Mouse (Mus musculus) heart, postnatal 0 days (tissue): ENCODE data around the gene Lcmt1. TPM values are rescaled to one million over a fixed set of nuclear protein-coding genes. Genes with fewer than 3 reads are reported as not detected.
A peak's percentile ranks its signal among the peaks of the same experiment; 100 is the strongest.

Experiments used
- ATAC-seq: fragments of 200-750 bp; cut with Nextera tagmentation; 2 replicates; pipeline ENCODE4 v1.8.0; 2017; ENCODE audit warnings: low read depth, moderate number of reproducible peaks, moderate library complexity; ENCODE audit not compliant: insufficient read depth
- DNase-seq: peaks from one replicate; pipeline ENCODE4 v3.0.0-alpha.2; 2016; ENCODE audit warnings: low spot score
- H3K27ac ChIP-seq: fragments of 300-500 bp; sonication (generic); 2 replicates; pipeline ENCODE4 v1.5.1; 2014; ENCODE audit warnings: low read depth, mild to moderate bottlenecking
- H3K27me3 ChIP-seq: fragments of 300-500 bp; sonication (generic); 2 replicates; pipeline ENCODE4 v1.6.1; 2014; ENCODE audit warnings: low read length, mixed read lengths; ENCODE audit not compliant: control insufficient read depth, insufficient read depth
- H3K36me3 ChIP-seq: fragments of 300-500 bp; sonication (generic); replicated peaks from 2 replicates; pipeline ENCODE4 v1.6.1; 2014; ENCODE audit warnings: low read length, mixed read lengths; ENCODE audit not compliant: control insufficient read depth, insufficient read depth
- H3K4me1 ChIP-seq: fragments of 300-500 bp; sonication (generic); 2 replicates; pipeline ENCODE4 v1.6.1; 2014; ENCODE audit warnings: antibody characterized with exemption; ENCODE audit not compliant: control insufficient read depth, insufficient read depth
- H3K4me2 ChIP-seq: fragments of 300-500 bp; sonication (generic); 2 replicates; pipeline ENCODE4 v1.6.1; 2014; ENCODE audit warnings: low read depth, mild to moderate bottlenecking, low read length, moderate library complexity
- H3K4me3 ChIP-seq: fragments of 300-500 bp; sonication (generic); 2 replicates; pipeline ENCODE4 v1.5.1; 2014; ENCODE audit warnings: low read depth, low read length
- H3K9ac ChIP-seq: fragments of 300-500 bp; sonication (generic); replicated peaks from 2 replicates; pipeline ENCODE4 v1.6.1; 2014; ENCODE audit warnings: low read depth, low read length, mixed read lengths
- H3K9me3 ChIP-seq: fragments of 300-500 bp; sonication (generic); replicated peaks from 2 replicates; pipeline ENCODE4 v1.6.1; 2016; ENCODE audit warnings: low read length; ENCODE audit not compliant: control insufficient read depth
- CTCF ChIP-seq: IDR thresholded peaks from 2 replicates; pipeline ENCODE4 v1.5.1; 2016; ENCODE audit warnings: antibody characterized with exemption, control low read depth, low read depth
- EP300 ChIP-seq: IDR thresholded peaks from 2 replicates; pipeline ENCODE4 v1.6.1; 2016; ENCODE audit warnings: antibody characterized with exemption, low read depth
- whole genome bisulfite sequencing: fragments of 180-500 bp; shearing (Covaris S2); extraction: QIAGEN DNeasy Blood & Tissue Kit; methylation state at CpG from one replicate; pipeline ENCODE4 v1.1.7; 2014; 5-methylcytosine and 5-hydroxymethylcytosine counted together
- polyA plus RNA-seq: library from polyadenylated mRNA; unstranded; fragments of >200 nt; fragmentation: Nextera tagmentation; extraction: Ambion mirVana; gene quantifications from 2 replicates; pipeline ENCODE4 v1.2.1, GENCODE M21; 2015
- total RNA-seq: library from RNA; depleted of rRNA; stranded (reverse); fragments of >200 nt; gene quantifications from 2 replicates; pipeline ENCODE4 v1.2.3, GENCODE M21; 2014; ENCODE audit warnings: low replicate concordance

Lcmt1 gene
- total and polyA plus RNA-seq, 2 experiments from 2014 or later: 12.4 to 36.2 TPM

GRCm38 (mm10) chr7:123366806-123367205 lies 2.8 kb upstream of the Lcmt1 start:
- H3K27ac ChIP-seq: no peak overlapping the region
- H3K4me1 ChIP-seq: peaks cover 22% of the 10 kb centered on the region
- DNase-seq (no peak), ATAC-seq (no peak)
- no peaks in the 10 kb centered on the region for H3K36me3 ChIP-seq
- H3K4me2 ChIP-seq: no peak overlapping the region
- no peaks in the 10 kb centered on the region for H3K27me3 ChIP-seq
- H3K4me3 ChIP-seq: no peak overlapping the region
- TF ChIP-seq EP300 (no peak), CTCF (no peak)
- no peaks in the 10 kb centered on the region for H3K9me3 ChIP-seq
- no peak overlapping the region for H3K9ac ChIP-seq
- WGBS: 78% methylated on average over 8 of the region's 8 CpGs

- 67% methylated on average over 15 of the region's 16 CpGs for WGBS
- DNase-seq (no peak), ATAC-seq (no peak)
- H3K4me2 ChIP-seq: peak overlapping the region; percentile 87; the same call in 1 of the 2 replicates
- no peaks in the 10 kb centered on the region for H3K27me3 ChIP-seq
- no peak overlapping the region for H3K27ac ChIP-seq
- no peak overlapping the region for H3K4me3 ChIP-seq
- no peaks in the 10 kb centered on the region for H3K9me3 ChIP-seq
- no peaks in the 10 kb centered on the region for H3K36me3 ChIP-seq
- peaks cover 22% of the 10 kb centered on the region for H3K4me1 ChIP-seq
- TF ChIP-seq CTCF: no peak
- no peak for TF ChIP-seq EP300
- no peak overlapping the region for H3K9ac ChIP-seq
These were observed 2.1 kb upstream of the Lcmt1 start for GRCm38 (mm10) chr7:123367218-123368150.

- Histone ChIP-seq H3K9ac (no peak overlapping the region), H3K4me3 (peak overlapping the region; percentile 79), H3K27me3 (no peaks in the 10 kb centered on the region), H3K4me2 (peak overlapping the region; percentile 87), H3K9me3 (no peaks in the 10 kb centered on the region), H3K36me3 (no peaks in the 10 kb centered on the region), H3K27ac (no peak overlapping the region), H3K4me1 (peaks cover 22% of the 10 kb centered on the region)
- no peak for DNase-seq
- TF ChIP-seq EP300 (no peak), CTCF (no peak)
- 75% methylated on average over 2 of the region's 2 CpGs for WGBS
- ATAC-seq: no peak
These were observed 1.4 kb upstream of the Lcmt1 start for GRCm38 (mm10) chr7:123368187-123368586.

- Histone ChIP-seq H3K9me3 (no peaks in the 10 kb centered on the region), H3K4me2 (peak overlapping the region; percentile 87), H3K9ac (peak overlapping the region; percentile 82), H3K4me3 (peak overlapping the region; percentile 79), H3K27ac (peak overlapping the region; percentile 83), H3K36me3 (no peaks in the 10 kb centered on the region), H3K27me3 (no peaks in the 10 kb centered on the region), H3K4me1 (peaks cover 22% of the 10 kb centered on the region)
- TF ChIP-seq CTCF (no peak), EP300 (no peak)
- ATAC-seq: peak; percentile 35
- DNase-seq: peak; percentile 22
- 2% methylated on average over 38 of the region's 51 CpGs for WGBS
These were observed 522 bp upstream of the Lcmt1 start for GRCm38 (mm10) chr7:123368778-123369746.

GRCm38 (mm10) chr7:123370700-123371099 lies 1.1 kb downstream of the Lcmt1 start:
- H3K27ac ChIP-seq: peak overlapping the region; percentile 83
- peak overlapping the region; percentile 82 for H3K9ac ChIP-seq
- DNase-seq (no peak), ATAC-seq (no peak)
- 53% methylated on average over 9 of the region's 9 CpGs for WGBS
- peak overlapping the region; percentile 87 for H3K4me2 ChIP-seq
- H3K27me3 ChIP-seq: no peaks in the 10 kb centered on the region
- H3K9me3 ChIP-seq: no peaks in the 10 kb centered on the region
- H3K4me1 ChIP-seq: peaks cover 22% of the 10 kb centered on the region
- TF ChIP-seq CTCF: no peak
- no peak for TF ChIP-seq EP300
- H3K4me3 ChIP-seq: peak overlapping the region; percentile 79
- no peaks in the 10 kb centered on the region for H3K36me3 ChIP-seq
